Comparison of ENCODE assay signal across 8 mouse cellular contexts in the genomic region with DNA sequence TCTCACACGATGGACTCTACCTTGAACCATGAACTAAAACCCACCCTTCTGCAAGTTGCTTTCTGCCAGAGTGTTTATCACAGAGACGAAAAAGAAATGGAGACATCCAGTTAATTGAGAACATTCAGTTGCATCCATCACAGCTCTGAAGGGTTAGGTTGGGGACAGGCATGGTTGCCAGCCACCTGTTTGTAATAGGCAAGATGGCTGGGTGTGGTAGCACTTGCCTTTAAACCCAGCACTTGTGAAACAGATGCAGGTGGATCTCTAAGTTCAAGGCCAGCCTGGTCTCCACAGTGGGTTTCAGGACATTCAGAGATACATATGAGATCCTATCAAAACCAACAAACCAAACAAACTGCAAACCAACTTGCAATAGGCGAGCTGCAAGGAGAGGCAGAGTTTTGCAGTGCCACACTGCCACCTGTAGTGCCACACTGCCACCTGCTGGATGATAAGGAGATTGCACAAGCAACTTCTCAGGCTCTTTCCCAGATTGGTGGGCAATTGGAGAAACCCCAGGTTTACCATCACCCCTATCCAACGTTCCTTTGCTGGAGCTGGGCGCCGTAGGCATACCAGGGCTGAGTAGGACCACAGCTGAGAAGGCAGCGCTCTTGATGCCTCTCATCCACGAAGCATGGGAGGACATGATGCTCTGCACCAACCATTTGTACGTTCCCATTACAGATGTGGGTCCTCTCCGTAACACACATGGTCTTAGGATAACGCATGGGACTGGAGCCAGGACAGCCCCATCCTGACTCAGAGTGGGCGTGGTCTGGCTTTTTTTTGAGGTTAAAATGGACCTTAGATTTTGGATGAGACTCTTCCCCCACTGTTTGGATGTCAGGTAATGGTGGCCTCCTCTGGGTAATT. TPM values are rescaled to one million over a fixed set of nuclear protein-coding genes. Genes with fewer than 3 reads are reported as not detected.
DNase-seq lines count a peak whose midpoint lies in the region; ATAC-seq and TF ChIP-seq lines count a peak whose summit lies in the region.

No protein-coding gene starts in this region.

- peak; percentile 23 for DNase-seq in ovary, postnatal 14 days (ENCODE audit: low spot score)
- DNase-seq in ovary, adult 18-20 months (ENCODE audit: low spot score), result no peak
- DNase-seq in brain, embryonic 14.5 days (ENCODE audit: low read depth), result peak; percentile 89
- peak; percentile 77 for DNase-seq in induced T-regulatory cell, adult 2 months (ENCODE audit: low read depth)
- DNase-seq in limb, embryonic 11.5 days (ENCODE audit: low spot score), result peak; percentile 76
- peak; percentile 77 for DNase-seq in naive thymus-derived CD4-positive, alpha-beta T cell, adult 2 months (ENCODE audit: low read depth)

- no peak overlapping the region for H3K9ac ChIP-seq in forebrain, embryonic 13.5 days
- H3K9ac ChIP-seq in limb, embryonic 11.5 days (ENCODE audit: low read length), result no peak overlapping the region

- TF ChIP-seq CTCF in brain, embryonic 14.5 days (IDR thresholded peaks at IDR 0.05; ENCODE audit: borderline replicate concordance, extremely low read depth, insufficient read depth, insufficient read length), result peak; percentile 98
- peak; percentile 97 for TF ChIP-seq CTCF in testis, adult 2 months (IDR thresholded peaks at IDR 0.05; ENCODE audit: control insufficient read depth, insufficient read depth, insufficient replicate concordance, low read depth, low read length)

- peaks cover 73% of the 10 kb centered on the region for H3K27me3 ChIP-seq in forebrain, embryonic 13.5 days
- peaks cover 50% of the 10 kb centered on the region for H3K27me3 ChIP-seq in limb, embryonic 11.5 days (ENCODE audit: control insufficient read depth, insufficient read depth, low read length)
- peaks cover 3% of the 10 kb centered on the region; the same call in 1 of the 2 replicates for H3K27me3 ChIP-seq in testis, adult 2 months (ENCODE audit: control insufficient read depth, insufficient read depth, low read length)

- WGBS in forebrain, embryonic 13.5 days, result 21% methylated on average over 12 of the region's 12 CpGs
- 28% methylated on average over 12 of the region's 12 CpGs for WGBS in limb, embryonic 11.5 days

- H3K36me3 ChIP-seq in forebrain, embryonic 13.5 days (ENCODE audit: poor library complexity, severe bottlenecking), result no peaks in the 10 kb centered on the region
- H3K36me3 ChIP-seq in limb, embryonic 11.5 days (ENCODE audit: control insufficient read depth, insufficient read depth, low read length), result no peaks in the 10 kb centered on the region
- H3K36me3 ChIP-seq in testis, adult 2 months (ENCODE audit: control insufficient read depth, insufficient read depth, low read length), result no peaks in the 10 kb centered on the region

- H3K9me3 ChIP-seq in forebrain, embryonic 13.5 days (replicated peaks), result no peaks in the 10 kb centered on the region
- no peaks in the 10 kb centered on the region for H3K9me3 ChIP-seq in limb, embryonic 11.5 days (ENCODE audit: control insufficient read depth, low read length)

- H3K4me3 ChIP-seq in forebrain, embryonic 13.5 days, result no peak overlapping the region
- no peak overlapping the region for H3K4me3 ChIP-seq in limb, embryonic 11.5 days (ENCODE audit: low read depth, low read length)
- no peak overlapping the region for H3K4me3 ChIP-seq in testis, adult 2 months (ENCODE audit: control insufficient read depth, low read depth, low read length)

- H3K4me1 ChIP-seq in forebrain, embryonic 13.5 days, result peaks cover 9% of the 10 kb centered on the region
- H3K4me1 ChIP-seq in limb, embryonic 11.5 days (ENCODE audit: control insufficient read depth, insufficient read depth, low read length), result no peaks in the 10 kb centered on the region
- peaks cover 2% of the 10 kb centered on the region; the same call in 1 of the 2 replicates for H3K4me1 ChIP-seq in testis, adult 2 months (ENCODE audit: control insufficient read depth, insufficient read depth, low read length)

- TF ChIP-seq POLR2A in brain, embryonic 14.5 days (IDR thresholded peaks at IDR 0.05; ENCODE audit: borderline replicate concordance, extremely low read depth, insufficient read depth, insufficient read length, poor library complexity, severe bottlenecking), result no peak
- no peak for TF ChIP-seq POLR2A in testis, adult 2 months (IDR thresholded peaks at IDR 0.05; ENCODE audit: control insufficient read depth, low read depth, low read length)

- peak; percentile 50 for ATAC-seq in forebrain, embryonic 13.5 days
- ATAC-seq in limb, embryonic 11.5 days (ENCODE audit: insufficient number of reproducible peaks, low FRiP score, low TSS enrichment, low read depth), result no peak

- no peak overlapping the region for H3K4me2 ChIP-seq in forebrain, embryonic 13.5 days
- no peak overlapping the region for H3K4me2 ChIP-seq in limb, embryonic 11.5 days (ENCODE audit: low read depth, severe bottlenecking)

- no peak overlapping the region for H3K27ac ChIP-seq in forebrain, embryonic 13.5 days
- no peak overlapping the region for H3K27ac ChIP-seq in limb, embryonic 11.5 days (replicated peaks; ENCODE audit: low read depth, low read length)
- no peak overlapping the region for H3K27ac ChIP-seq in testis, adult 2 months (ENCODE audit: control insufficient read depth, insufficient read depth, low read depth, low read length)

RNA-seq across cellular contexts. Expression of a gene that starts 2.8 kb away (rescaled TPM):
- 8.5 and 10.6 TPM in 2 replicates for polyA plus RNA-seq in brain, embryonic 14.5 days (2012; rRNA removed)
- 0.40 and 1.2 TPM in 2 replicates for polyA plus RNA-seq in forebrain, embryonic 13.5 days (2015; fragmentation: Nextera tagmentation; extraction: Ambion mirVana)
- polyA plus RNA-seq in limb, embryonic 11.5 days (2014; fragmentation: Nextera tagmentation; extraction: Ambion mirVana), result not detected in 2 replicates
- polyA plus RNA-seq in testis, adult 2 months (2012; rRNA removed), result 0.05 and 0.16 TPM in 2 replicates

RNA-seq across cellular contexts. Expression of a gene that starts 54.4 kb away (rescaled TPM):
- polyA plus RNA-seq in brain, embryonic 14.5 days (2012; rRNA removed), result 0.83 and 0.85 TPM in 2 replicates
- 0.18 and 0.58 TPM in 2 replicates for polyA plus RNA-seq in forebrain, embryonic 13.5 days (2015; fragmentation: Nextera tagmentation; extraction: Ambion mirVana)
- polyA plus RNA-seq in limb, embryonic 11.5 days (2014; fragmentation: Nextera tagmentation; extraction: Ambion mirVana), result 0.09 and 0.45 TPM in 2 replicates
- polyA plus RNA-seq in testis, adult 2 months (2012; rRNA removed), result 16.0 and 16.4 TPM in 2 replicates
